17 mouse cellular contexts compared by ENCODE assay signal in genomic region chr6:119508634-119509375, GRCm38 (mm10). TPM values are rescaled to one million over a fixed set of nuclear protein-coding genes. Genes with fewer than 3 reads are reported as not detected.
DNase-seq lines count a peak whose midpoint lies in the region; ATAC-seq and TF ChIP-seq lines count a peak whose summit lies in the region.
"Had no signal": no experiment of that assay in that cellular context is flagged by ENCODE, and none has a peak within 500 bp of the region (broad histone marks: within the 10 kb centered on the region; RNA-seq: fewer than 3 reads in every experiment).

No protein-coding gene starts in this region.

- no peak for TF ChIP-seq CTCF in heart, adult 2 months (IDR thresholded peaks at IDR 0.05)
- no peak for TF ChIP-seq CTCF in thymus, adult 2 months (IDR thresholded peaks at IDR 0.05; ENCODE audit: borderline replicate concordance, control insufficient read depth, extremely low read depth, insufficient read depth, low read length, poor library complexity)
- no peak for TF ChIP-seq CTCF in hindbrain, postnatal 0 days (IDR thresholded peaks at IDR 0.05; ENCODE audit: low read depth)

- no peak overlapping the region for H3K4me3 ChIP-seq in heart, adult 2 months
- no peak overlapping the region for H3K4me3 ChIP-seq in heart, embryonic 13.5 days
- no peak overlapping the region for H3K4me3 ChIP-seq in thymus, adult 2 months (ENCODE audit: control insufficient read depth, insufficient read depth, low read length)
- H3K4me3 ChIP-seq in forebrain, embryonic 11.5 days (ENCODE audit: low read depth, low read length), result no peak overlapping the region
- no peak overlapping the region for H3K4me3 ChIP-seq in hindbrain, postnatal 0 days (ENCODE audit: low read length)
- H3K4me3 ChIP-seq: erythroblast, embryonic 14.5 days; hindbrain, embryonic 10.5 days; liver, embryonic 13.5 days; midbrain, embryonic 13.5 days; neural tube, embryonic 12.5 days had no signal

- H3K9ac ChIP-seq in heart, adult 2 months (ENCODE audit: low read depth, low read length), result no peak overlapping the region
- H3K9ac ChIP-seq in heart, embryonic 13.5 days, result no peak overlapping the region
- no peak overlapping the region for H3K9ac ChIP-seq in forebrain, embryonic 11.5 days (ENCODE audit: low read length)
- no peak overlapping the region for H3K9ac ChIP-seq in hindbrain, postnatal 0 days (replicated peaks; ENCODE audit: low read length)
- H3K9ac ChIP-seq: liver, embryonic 13.5 days; midbrain, embryonic 13.5 days; neural tube, embryonic 12.5 days had no signal

- H3K4me1 ChIP-seq in heart, adult 2 months (ENCODE audit: control insufficient read depth, insufficient read depth, low read length), result peaks cover 3% of the 10 kb centered on the region; the same call in 1 of the 2 replicates
- peaks cover 21% of the 10 kb centered on the region for H3K4me1 ChIP-seq in heart, embryonic 13.5 days
- peaks cover 44% of the 10 kb centered on the region for H3K4me1 ChIP-seq in thymus, adult 2 months (replicated peaks; ENCODE audit: control insufficient read depth, insufficient read depth, low read length)
- H3K4me1 ChIP-seq in forebrain, embryonic 11.5 days (replicated peaks; ENCODE audit: control insufficient read depth, insufficient read depth, low read length), result no peaks in the 10 kb centered on the region
- no peaks in the 10 kb centered on the region for H3K4me1 ChIP-seq in hindbrain, postnatal 0 days (ENCODE audit: insufficient read depth, low read length)
- H3K4me1 ChIP-seq: liver, embryonic 13.5 days; midbrain, embryonic 13.5 days; neural tube, embryonic 12.5 days had no signal

- intact Hi-C loops in heart, adult 2 months (cut with DNase I), result no loop called here
- intact Hi-C loops in heart, postnatal 14 days (cut with DNase I), result no loop called here

- no peaks in the 10 kb centered on the region for H3K79me2 ChIP-seq in heart, adult 2 months (replicated peaks; ENCODE audit: control insufficient read depth, insufficient read depth, low read length)

- 0 out of 2 replicates have a peak, but pooled peaks have one; percentile 12 for TF ChIP-seq EP300 in heart, adult 2 months (IDR thresholded peaks at IDR 0.05; ENCODE audit: insufficient read depth, low read depth, low read length)

- H3K9me3 ChIP-seq in heart, embryonic 13.5 days, result no peaks in the 10 kb centered on the region
- H3K9me3 ChIP-seq in forebrain, embryonic 11.5 days (ENCODE audit: control insufficient read depth, low read length), result no peaks in the 10 kb centered on the region
- no peaks in the 10 kb centered on the region for H3K9me3 ChIP-seq in hindbrain, postnatal 0 days (ENCODE audit: low read length)
- H3K9me3 ChIP-seq: hindbrain, embryonic 10.5 days; liver, embryonic 13.5 days; midbrain, embryonic 13.5 days; neural tube, embryonic 12.5 days had no signal

- peak in 1 of 2 experiments; percentile 30 for DNase-seq in heart, adult 2 months
- no peak for DNase-seq in heart, postnatal 14 days
- peak; percentile 24 to 30 for DNase-seq in B cell, adult 2 months
- peak; percentile 61 for DNase-seq in thymus, adult 2 months
- DNase-seq in frontal cortex, postnatal 25 days (ENCODE audit: low spot score in 2 of 2), result no peak
- DNase-seq in forebrain, embryonic 11.5 days (ENCODE audit: low spot score), result no peak
- no peak for DNase-seq in hindbrain, postnatal 0 days (ENCODE audit: low spot score)
- DNase-seq: cerebellum, adult 9-10 months; kidney, adult 8-10 months; layer of hippocampus, adult 9-11 months; liver, embryonic 13.5 days; lung, postnatal 10 days had no signal

- TF ChIP-seq POLR2A in heart, adult 2 months (IDR thresholded peaks at IDR 0.05; ENCODE audit: insufficient read depth, low read depth, low read length), result no peak
- no peak for TF ChIP-seq POLR2A in thymus, adult 2 months (IDR thresholded peaks at IDR 0.05; ENCODE audit: control insufficient read depth, extremely low read depth, insufficient read depth, low read length, poor library complexity)

- no peak; the same call in 1 of the 2 replicates for ATAC-seq in heart, embryonic 13.5 days (ENCODE audit: extremely low read depth, insufficient number of reproducible peaks, low FRiP score, low TSS enrichment)
- no peak for ATAC-seq in forebrain, embryonic 11.5 days (replicated peaks; ENCODE audit: low FRiP score)
- ATAC-seq in hindbrain, postnatal 0 days, result no peak
- ATAC-seq: midbrain, embryonic 13.5 days had no signal

- 49% methylated on average over 10 of the region's 10 CpGs for WGBS in heart, adult 2 months
- 53% methylated on average over 10 of the region's 10 CpGs for WGBS in heart, embryonic 13.5 days
- 6% methylated on average over 10 of the region's 10 CpGs for WGBS in thymus, adult 2 months
- 87% methylated on average over 10 of the region's 10 CpGs for WGBS in forebrain, embryonic 11.5 days
- 78% methylated on average over 10 of the region's 10 CpGs for WGBS in hindbrain, postnatal 0 days

- H3K4me2 ChIP-seq in heart, embryonic 13.5 days, result peak overlapping the region; percentile 13; the same call in 1 of the 2 replicates
- no peak overlapping the region for H3K4me2 ChIP-seq in forebrain, embryonic 11.5 days (ENCODE audit: low read depth, low read length, severe bottlenecking)
- no peak overlapping the region for H3K4me2 ChIP-seq in hindbrain, postnatal 0 days (ENCODE audit: low read depth, low read length)
- H3K4me2 ChIP-seq: liver, embryonic 13.5 days; midbrain, embryonic 13.5 days; neural tube, embryonic 12.5 days had no signal

- no peaks in the 10 kb centered on the region for H3K27me3 ChIP-seq in heart, adult 2 months (ENCODE audit: control insufficient read depth, insufficient read depth, low read length)
- no peaks in the 10 kb centered on the region for H3K27me3 ChIP-seq in heart, embryonic 13.5 days (replicated peaks)
- H3K27me3 ChIP-seq in thymus, adult 2 months (ENCODE audit: control insufficient read depth, insufficient read depth, low read length), result no peaks in the 10 kb centered on the region
- no peaks in the 10 kb centered on the region for H3K27me3 ChIP-seq in forebrain, embryonic 11.5 days (ENCODE audit: control insufficient read depth, insufficient read depth, low read length)
- no peaks in the 10 kb centered on the region for H3K27me3 ChIP-seq in hindbrain, postnatal 0 days (ENCODE audit: insufficient read depth, low read length)
- H3K27me3 ChIP-seq: liver, embryonic 13.5 days; midbrain, embryonic 13.5 days; neural tube, embryonic 12.5 days had no signal

- peak overlapping the region; percentile 45 for H3K27ac ChIP-seq in heart, adult 2 months
- H3K27ac ChIP-seq in heart, embryonic 13.5 days (replicated peaks), result peak overlapping the region; percentile 74
- peak overlapping the region; percentile 95 for H3K27ac ChIP-seq in thymus, adult 2 months (ENCODE audit: control insufficient read depth, insufficient read depth, low read length)
- no peak overlapping the region for H3K27ac ChIP-seq in forebrain, embryonic 11.5 days (ENCODE audit: low read depth, low read length)
- no peak overlapping the region for H3K27ac ChIP-seq in hindbrain, postnatal 0 days
- H3K27ac ChIP-seq: hindbrain, embryonic 10.5 days; liver, embryonic 13.5 days; midbrain, embryonic 13.5 days; neural tube, embryonic 12.5 days had no signal

- H3K36me3 ChIP-seq in heart, adult 2 months (ENCODE audit: control insufficient read depth, insufficient read depth, low read length), result no peaks in the 10 kb centered on the region
- no peaks in the 10 kb centered on the region for H3K36me3 ChIP-seq in heart, embryonic 13.5 days
- no peaks in the 10 kb centered on the region for H3K36me3 ChIP-seq in thymus, adult 2 months (ENCODE audit: control insufficient read depth, insufficient read depth, low read length)
- H3K36me3 ChIP-seq in forebrain, embryonic 11.5 days (ENCODE audit: control insufficient read depth, insufficient read depth, low read length), result no peaks in the 10 kb centered on the region
- no peaks in the 10 kb centered on the region for H3K36me3 ChIP-seq in hindbrain, postnatal 0 days (ENCODE audit: insufficient read depth, low read length)
- H3K36me3 ChIP-seq: hindbrain, embryonic 10.5 days; liver, embryonic 13.5 days; midbrain, embryonic 13.5 days; neural tube, embryonic 12.5 days had no signal

RNA-seq across cellular contexts. Expression of gene Fbxl14, which starts 29.3 kb away (rescaled TPM):
- total RNA-seq in heart, adult 2 months (2021), result 10 to 100 TPM; 16.0 to 16.6 TPM
- polyA plus RNA-seq in heart, adult 2 months (2012; rRNA removed), result 19.7 and 20.3 TPM in 2 replicates
- total RNA-seq in heart, postnatal 14 days (2021), result 10 to 100 TPM; 15.4 to 16.5 TPM
- 2.8 and 3.0 TPM in 2 replicates for polyA plus RNA-seq in heart, embryonic 13.5 days (2015; fragmentation: Nextera tagmentation; extraction: Ambion mirVana)
- polyA plus RNA-seq in thymus, adult 2 months (2012; rRNA removed), result 355 and 394 TPM in 2 replicates
- polyA plus RNA-seq in forebrain, embryonic 11.5 days (2014; fragmentation: Nextera tagmentation; extraction: Ambion mirVana), result 5.6 and 6.3 TPM in 2 replicates
- 51.6 and 57.3 TPM in 2 replicates for total RNA-seq in hindbrain, postnatal 0 days (2014; rRNA removed)
- 2.0 and 2.7 TPM in 2 replicates for polyA plus RNA-seq in hindbrain, postnatal 0 days (2015; fragmentation: Nextera tagmentation; extraction: Ambion mirVana)

RNA-seq across cellular contexts. Expression of gene Wnt5b, which starts 35.3 kb away (rescaled TPM):
- 1 to 10 TPM; 2.4 to 3.0 TPM for total RNA-seq in heart, adult 2 months (2021)
- polyA plus RNA-seq in heart, adult 2 months (2012; rRNA removed), result 2.5 and 2.9 TPM in 2 replicates
- 1 to 10 TPM; 4.7 to 4.9 TPM for total RNA-seq in heart, postnatal 14 days (2021)
- 6.3 and 8.2 TPM in 2 replicates for polyA plus RNA-seq in heart, embryonic 13.5 days (2015; fragmentation: Nextera tagmentation; extraction: Ambion mirVana)
- polyA plus RNA-seq in thymus, adult 2 months (2012; rRNA removed), result 6.5 and 8.1 TPM in 2 replicates
- 14.5 and 16.1 TPM in 2 replicates for polyA plus RNA-seq in forebrain, embryonic 11.5 days (2014; fragmentation: Nextera tagmentation; extraction: Ambion mirVana)
- 4.7 and 6.8 TPM in 2 replicates for total RNA-seq in hindbrain, postnatal 0 days (2014; rRNA removed)
- 3.6 and 3.7 TPM in 2 replicates for polyA plus RNA-seq in hindbrain, postnatal 0 days (2015; fragmentation: Nextera tagmentation; extraction: Ambion mirVana)
- polyA plus RNA-seq: erythroblast, embryonic 14.5 days had no signal

Comparison
In these comparisons a context has a peak if more than half of its experiments do, and no peak if none do; other contexts are left out.
1. DNase-seq: peak in B cell, adult 2 months (2 of 2) and thymus, adult 2 months (single experiment); none in heart, postnatal 14 days (0 of 2), frontal cortex, postnatal 25 days (0 of 2), forebrain, embryonic 11.5 days (single experiment) and hindbrain, postnatal 0 days (single experiment).
2. H3K27ac ChIP-seq: peak in heart, adult 2 months (single experiment), heart, embryonic 13.5 days (single experiment) and thymus, adult 2 months (single experiment); none in forebrain, embryonic 11.5 days (single experiment) and hindbrain, postnatal 0 days (single experiment).
3. RNA of gene Fbxl14, which starts 29.3 kb away (polyA plus RNA-seq): 355 to 394 TPM in thymus, adult 2 months; 19.7 to 20.3 TPM in heart, adult 2 months, 5.6 to 6.3 TPM in forebrain, embryonic 11.5 days, 2.8 to 3.0 TPM in heart, embryonic 13.5 days and 2.0 to 2.7 TPM in hindbrain, postnatal 0 days; every median in the first group is over 10 times any median in the second.